Mouse (Mus musculus) neural tube, postnatal 0 days (tissue): ENCODE results near the gene Kif27. TPM values are rescaled to one million over a fixed set of nuclear protein-coding genes. Genes with fewer than 3 reads are reported as not detected.

Experiments used
- microRNA counts: library from miRNA; unstranded; fragments of <30 nt; microRNA quantifications from one replicate; lab custom pipeline; 2015
- microRNA-seq: library from miRNA; unstranded; fragments of <30 nt; microRNA quantifications from one replicate; pipeline ENCODE4, GENCODE M21; 2016
- polyA plus RNA-seq: library from polyadenylated mRNA; unstranded; fragments of >200 nt; fragmentation: Nextera tagmentation; extraction: Ambion mirVana; gene quantifications from 2 replicates; pipeline ENCODE4 v1.2.1, GENCODE M21; 2015

Kif27 gene
- polyA plus RNA-seq: 1.2 and 2.0 TPM in 2 replicates

GRCm38 (mm10) chr13:58358629-58359303 lies at the start of gene Kif27:
TSS of gene Kif27 (minus strand) at chr13:58359122.

DNA sequence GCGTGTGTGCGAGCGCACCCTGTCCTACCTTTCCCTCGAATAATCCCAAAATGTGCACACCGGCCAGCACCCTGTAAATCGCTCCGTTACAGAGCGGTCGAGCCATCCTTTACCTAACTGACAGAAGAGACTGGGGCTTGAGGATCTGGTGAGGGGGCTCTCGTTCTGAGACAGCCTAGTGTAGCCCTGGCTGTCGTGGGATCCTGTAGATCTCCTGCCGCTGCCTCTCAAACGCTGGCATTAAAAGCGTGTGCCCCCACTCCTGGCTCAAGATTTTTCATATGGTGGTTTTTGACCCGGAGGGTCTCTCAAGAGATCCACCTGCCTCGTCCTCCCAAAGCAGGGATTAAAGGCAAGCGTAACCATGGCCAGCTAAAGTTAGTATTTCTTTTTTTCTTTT lies 44.3 kb upstream of the Kif27 start, which contains the start of gene Hnrnpk:
Gene Hnrnpk (minus strand): TSS at position 101 of the 400 bp plus-strand sequence.

DNA sequence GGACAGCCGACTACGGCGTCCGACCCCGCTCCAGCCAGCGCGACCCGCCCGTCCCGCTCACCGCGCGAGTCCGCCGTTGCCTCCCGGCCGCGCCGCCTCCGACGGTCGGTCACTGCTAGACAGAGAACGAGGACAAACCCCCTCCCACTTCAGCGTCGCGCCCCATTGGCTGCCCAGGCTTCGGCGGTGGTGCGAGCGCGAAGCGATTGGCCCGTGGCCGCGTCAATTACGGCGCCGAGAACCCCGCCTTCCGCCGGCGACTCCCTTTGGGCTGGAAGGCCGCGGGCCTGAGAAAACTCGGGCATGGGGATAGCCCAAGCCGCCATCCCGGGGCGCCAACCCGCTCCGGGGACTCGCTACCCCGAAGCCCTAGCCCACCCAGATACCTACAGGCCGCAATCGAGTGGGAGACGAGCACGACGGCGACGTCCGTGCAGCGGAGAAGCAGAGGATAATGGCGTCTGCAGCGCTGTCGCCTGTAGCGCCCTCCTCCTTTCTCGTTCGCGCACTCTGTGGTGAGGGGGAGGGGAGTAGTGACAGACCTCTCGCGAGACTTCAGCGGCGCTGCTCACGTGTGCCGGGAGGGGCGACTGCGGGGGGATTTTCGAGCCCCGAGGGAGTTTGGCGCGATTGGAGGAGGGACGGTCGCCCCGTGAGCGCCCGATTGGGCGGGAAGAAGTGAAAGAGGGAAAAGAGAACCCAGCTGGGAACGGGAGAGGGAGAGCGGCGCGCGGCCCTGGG lies 43.3 kb upstream of the Kif27 start, which contains the start of gene Rmi1:
Gene Rmi1 (plus strand): TSS at position 246 of the 741 bp plus-strand sequence.

DNA sequence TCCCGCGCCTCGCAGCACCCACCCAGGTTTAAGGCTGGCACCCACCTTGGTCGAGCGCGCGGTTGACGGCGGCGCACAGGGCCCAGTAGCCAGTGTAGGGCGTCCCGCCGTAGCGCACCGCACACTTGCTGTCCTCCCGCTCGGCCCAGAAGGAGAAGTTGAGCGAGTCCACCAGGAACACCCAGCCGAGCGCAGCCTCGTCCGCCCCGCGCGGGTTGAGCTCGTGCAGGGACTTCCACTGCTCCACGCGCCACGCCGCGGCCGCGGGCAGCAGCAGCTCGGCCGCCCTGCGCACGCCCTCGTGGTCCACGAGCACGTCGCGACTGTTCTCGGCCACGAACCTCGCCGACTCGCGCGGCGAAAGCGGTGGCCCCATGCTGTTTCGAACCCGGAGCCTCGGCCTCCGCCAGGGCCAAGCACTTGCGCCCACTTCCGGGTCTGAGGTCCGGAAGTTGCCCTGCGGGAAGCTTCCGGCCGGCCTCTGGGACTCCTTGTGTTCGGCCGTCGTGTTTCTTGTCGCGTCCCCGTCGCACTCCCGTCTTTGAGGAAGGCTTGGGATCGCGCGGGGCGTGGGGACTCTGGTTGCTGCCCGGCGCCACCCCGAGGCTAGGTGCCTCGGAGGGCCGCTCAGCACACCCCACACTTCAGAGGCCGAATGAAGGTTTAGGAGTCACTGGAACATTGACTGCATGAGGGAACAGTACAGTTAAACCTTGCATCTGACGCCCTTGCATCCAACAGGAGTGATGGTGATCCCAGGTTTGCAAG lies 26.0 kb upstream of the Kif27 start, which contains the start of gene 2210016F16Rik:
Gene 2210016F16Rik (minus strand): TSS at position 447 of the 768 bp plus-strand sequence.

GRCm38 (mm10) chr13:58275599-58275998 lies 83.3 kb downstream of the Kif27 start, which contains the start of gene Gkap1:
TSS of gene Gkap1 (minus strand) at chr13:58275699.

MicroRNA genes within 50 kb of the gene (microRNA counts, 519-probe panel; counts per million panel counts)
- 3,981 counts per million, percentile 32 among the panel's probes with 10 or more counts for microRNA mmu-miR-7a (lab: Ali Mortazavi, UCI)

Small RNA genes within 50 kb of the gene (microRNA-seq; reads per million reads assigned to microRNA genes)
- gene Mir6369: not detected
- 288 reads per million, percentile 60 among the genes with 10 or more reads in this experiment for gene Mir7-1

Other genes starting within 250 kb of the Kif27 start
- gene Klhl3, start 245.5 kb downstream of the Kif27 start, polyA plus RNA-seq: 13.4 and 15.6 TPM in 2 replicates
- 46.2 and 51.9 TPM in 2 replicates for gene Hnrnpa0, start 230.6 kb downstream of the Kif27 start, polyA plus RNA-seq
- gene Idnk, start 201.5 kb downstream of the Kif27 start, polyA plus RNA-seq: 57.1 and 63.7 TPM in 2 replicates
- gene Ubqln1, start 143.5 kb downstream of the Kif27 start, polyA plus RNA-seq: 112 and 115 TPM in 2 replicates
- gene Gkap1, start 83.4 kb downstream of the Kif27 start, polyA plus RNA-seq: 43.9 and 48.8 TPM in 2 replicates
- gene 2210016F16Rik, start 26.1 kb upstream of the Kif27 start, polyA plus RNA-seq: 20.4 and 21.0 TPM in 2 replicates
- gene Rmi1, start 43.1 kb upstream of the Kif27 start, polyA plus RNA-seq: 19.8 and 20.7 TPM in 2 replicates
- gene Hnrnpk, start 44.2 kb upstream of the Kif27 start, polyA plus RNA-seq: 744 and 749 TPM in 2 replicates